Mouse (Mus musculus) spleen, postnatal 36 days (tissue): ENCODE measurements around the gene Abca4.
"Not testable (repeated sequence)": the region's sequence is repeated elsewhere in the genome, so short reads cannot be mapped to it uniquely, and the experiment has no call there.

ENCODE experiments used
- DNase-seq, 2 experiments: peaks; one replicate each; pipeline ENCODE4 v3.0.0; 2022; ENCODE audit warnings: low spot score in 2 of 2, mixed read lengths in 1 of 2

The Abca4 gene

DNA sequence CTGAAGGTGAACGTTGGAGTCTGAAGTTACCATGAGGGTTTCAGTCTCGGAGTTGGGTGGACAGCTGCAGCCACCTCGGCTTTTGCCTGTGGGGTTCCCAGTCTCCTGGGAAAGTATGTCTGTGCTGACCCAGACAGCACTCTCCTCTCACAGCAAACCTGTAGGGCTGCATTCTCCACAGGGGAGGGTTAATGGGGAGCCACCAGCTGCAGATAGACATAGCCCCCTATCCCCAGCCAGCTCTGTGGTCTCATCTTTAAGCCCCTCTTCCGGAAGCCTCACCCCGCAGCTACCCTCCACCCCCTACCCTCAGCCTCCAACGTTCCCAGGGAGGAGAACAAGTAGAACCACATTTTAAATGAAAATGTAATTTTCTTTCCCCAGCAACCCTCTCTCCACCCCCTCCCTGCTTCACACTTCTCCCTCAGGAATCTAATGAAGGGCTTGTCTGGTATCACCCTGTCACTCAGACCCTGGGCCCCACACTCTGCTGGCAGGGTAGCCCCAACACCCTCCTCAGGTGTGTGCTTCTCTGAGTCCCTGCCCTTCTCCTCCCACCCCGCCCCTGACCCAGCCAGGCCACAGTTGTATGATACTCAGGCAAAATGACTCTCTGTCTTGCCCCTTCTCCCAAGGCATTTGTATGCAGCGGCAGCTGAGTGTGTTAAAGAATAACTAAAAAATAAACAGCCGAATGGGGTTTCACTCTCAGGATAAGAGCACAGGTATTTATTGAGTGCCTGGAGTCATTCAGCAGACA, 14.4 kb downstream of the Abca4 start:
- DNase-seq, result no peak

DNA sequence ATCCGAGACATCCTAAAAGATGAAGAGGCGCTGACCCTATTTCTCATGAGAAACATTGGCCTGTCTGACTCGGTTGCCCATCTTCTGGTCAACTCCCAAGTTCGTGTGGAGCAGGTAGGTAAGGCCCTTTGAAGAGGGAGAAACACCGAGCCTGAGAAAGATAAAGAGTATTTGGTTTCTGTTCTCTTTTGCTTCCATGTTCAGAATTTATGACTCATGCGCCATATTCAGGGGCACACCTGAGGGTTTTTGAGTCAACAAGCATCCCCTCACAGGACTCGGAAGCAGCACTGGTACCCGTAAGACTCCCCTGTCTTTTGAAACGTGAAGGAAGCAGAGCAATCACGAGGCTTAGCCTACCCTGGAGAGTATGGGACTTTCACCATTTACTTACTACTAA, 18.3 kb downstream of the Abca4 start:
- no peak for DNase-seq

GRCm38 (mm10) chr3:122064556-122065410, 20.5 kb downstream of the Abca4 start:
- peak in 1 of 2 experiments; percentile 2 for DNase-seq

- no peak for DNase-seq
Observed at GRCm38 (mm10) chr3:122071769-122072168, 27.5 kb downstream of the Abca4 start.

DNA sequence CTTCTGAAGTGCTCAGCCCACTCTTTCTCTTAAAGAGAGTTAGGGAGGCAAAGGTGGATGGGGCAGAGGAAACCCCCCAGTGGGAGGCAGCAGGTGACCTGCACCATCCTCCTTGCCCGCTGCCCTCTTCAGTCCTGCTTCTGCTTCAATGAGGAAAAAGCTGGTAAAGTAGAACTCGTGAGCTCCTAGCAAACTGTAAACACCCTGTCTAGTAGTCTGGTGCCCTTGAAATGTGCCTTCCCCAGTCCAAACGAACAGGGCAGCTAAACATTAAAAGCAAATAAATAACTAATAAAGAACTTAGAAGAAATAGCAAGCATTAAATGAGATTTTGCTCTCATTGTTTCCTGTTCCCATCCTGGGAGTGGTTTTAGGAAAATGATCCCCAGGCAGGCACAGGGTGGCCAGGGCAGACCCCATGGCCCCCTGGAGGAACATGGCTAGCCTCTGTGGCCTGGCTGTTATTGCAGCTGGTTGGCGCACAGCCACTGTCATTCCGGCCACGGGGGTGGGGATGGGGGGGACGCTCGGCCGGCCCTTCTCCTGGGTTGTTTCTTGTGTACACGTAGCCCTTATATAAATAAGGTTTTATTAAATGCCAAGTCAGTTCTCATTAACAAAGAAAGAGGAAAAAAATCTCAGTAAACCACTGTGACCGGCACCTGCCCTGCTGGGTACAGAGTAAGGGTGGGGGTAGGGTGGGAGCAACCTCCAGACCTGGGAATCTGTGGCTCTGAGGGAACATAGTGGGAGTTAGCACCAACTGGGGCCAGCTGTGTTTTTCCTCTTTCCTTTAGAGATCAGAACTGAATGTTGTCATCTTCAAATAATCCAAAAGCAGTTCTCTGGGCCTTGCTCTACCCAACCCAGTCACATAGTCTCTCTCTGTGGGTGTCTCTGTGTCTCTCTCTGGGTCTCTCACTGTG, 28.7 kb downstream of the Abca4 start:
- no peak for DNase-seq

- DNase-seq, result no peak
Observed at GRCm38 (mm10) chr3:122073595-122073994, 29.4 kb downstream of the Abca4 start.

- DNase-seq, result no peak
Observed at GRCm38 (mm10) chr3:122074334-122074733, 30.1 kb downstream of the Abca4 start.

DNA sequence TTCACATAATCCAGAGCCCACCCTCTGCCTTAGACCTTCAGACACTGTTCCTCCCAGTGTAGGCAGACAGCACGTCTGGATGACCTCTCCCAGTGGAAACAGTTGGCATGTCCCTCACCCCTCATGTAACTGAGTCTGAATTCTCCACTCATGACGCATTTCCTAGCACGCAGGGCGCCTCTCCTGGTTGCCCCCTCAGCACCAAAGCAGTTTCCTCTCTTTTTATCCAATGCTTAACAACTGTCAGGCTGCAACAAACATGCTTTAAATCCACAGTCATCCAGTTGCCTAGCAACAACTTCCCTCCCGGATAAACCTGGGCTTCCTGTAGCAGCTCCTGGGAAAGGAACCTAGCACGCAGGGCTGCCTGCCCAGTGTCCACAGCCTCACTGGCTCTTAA, 33.9 kb downstream of the Abca4 start:
- no peak for DNase-seq

GRCm38 (mm10) chr3:122079172-122079571, 34.9 kb downstream of the Abca4 start:
- DNase-seq, result no peak

GRCm38 (mm10) chr3:122081634-122082033, 37.4 kb downstream of the Abca4 start:
- not testable (repeated sequence) for DNase-seq

GRCm38 (mm10) chr3:122082338-122082737, 38.1 kb downstream of the Abca4 start:
- no peak for DNase-seq

- no peak for DNase-seq
Observed at GRCm38 (mm10) chr3:122085157-122085989, 41.1 kb downstream of the Abca4 start.

GRCm38 (mm10) chr3:122088054-122088681, 43.9 kb downstream of the Abca4 start:
- DNase-seq, result no peak

- DNase-seq, result no peak
Observed at GRCm38 (mm10) chr3:122090338-122090737, 46.1 kb downstream of the Abca4 start.

DNA sequence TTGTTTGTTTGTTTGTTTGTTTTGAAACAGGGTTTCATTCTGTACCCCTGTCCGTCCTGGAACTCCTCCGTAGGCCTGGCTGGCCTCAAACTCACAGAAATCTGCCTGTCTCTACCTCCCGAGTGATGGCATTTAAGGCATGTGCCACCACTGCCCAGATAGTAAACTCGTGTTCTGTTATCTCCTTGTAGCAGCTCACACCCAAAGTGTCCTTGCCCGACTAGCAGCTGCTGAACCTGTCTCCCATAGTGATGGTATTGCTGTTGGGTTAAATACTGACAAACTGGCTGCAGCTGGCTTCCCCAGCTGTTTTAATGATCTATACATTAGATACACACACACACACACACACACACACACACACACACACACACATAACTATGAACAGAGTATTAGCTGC, 55.5 kb downstream of the Abca4 start:
- no peak for DNase-seq

DNA sequence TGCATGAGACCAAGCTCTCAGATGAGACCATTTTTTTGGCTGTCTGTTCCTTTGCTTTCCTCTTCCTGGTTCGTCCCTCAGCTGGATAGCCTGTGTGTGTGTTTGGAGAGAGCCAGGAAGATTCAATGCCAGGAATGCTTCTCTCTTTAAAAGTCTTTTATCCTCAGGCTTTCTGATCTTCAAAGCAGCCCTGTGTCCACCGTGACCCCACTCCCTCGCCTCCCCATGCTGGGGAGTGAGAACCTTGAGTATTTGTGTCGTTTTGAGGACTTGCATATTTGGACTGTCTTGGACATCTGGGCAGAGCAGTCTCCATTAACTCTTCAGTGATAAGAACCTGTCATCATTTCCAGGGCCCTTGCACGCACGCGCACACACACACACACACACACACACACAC, 57.8 kb downstream of the Abca4 start:
- no peak for DNase-seq

- peak; percentile 26 to 51 for DNase-seq
Observed at GRCm38 (mm10) chr3:122103864-122104808, 59.9 kb downstream of the Abca4 start.

DNA sequence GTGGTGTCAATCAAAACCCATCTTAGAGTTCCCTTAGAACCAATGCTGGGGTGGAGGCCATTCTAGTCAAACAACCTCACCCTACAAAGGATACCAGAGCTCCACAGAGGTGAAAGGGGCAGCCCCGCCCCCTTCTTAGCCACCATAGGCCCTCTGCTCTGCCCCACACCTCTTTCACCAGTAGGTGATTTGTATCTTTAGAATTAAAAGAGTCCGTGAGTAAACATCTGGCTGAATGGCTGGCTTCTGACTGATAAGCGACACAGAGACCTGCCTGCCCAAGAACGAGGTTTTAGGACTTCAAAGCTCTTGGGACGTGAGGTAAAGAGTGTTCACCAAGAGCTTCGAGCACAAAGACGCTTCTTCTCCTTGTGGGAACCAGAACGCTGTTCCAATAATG, 62.7 kb downstream of the Abca4 start:
- no peak for DNase-seq

DNA sequence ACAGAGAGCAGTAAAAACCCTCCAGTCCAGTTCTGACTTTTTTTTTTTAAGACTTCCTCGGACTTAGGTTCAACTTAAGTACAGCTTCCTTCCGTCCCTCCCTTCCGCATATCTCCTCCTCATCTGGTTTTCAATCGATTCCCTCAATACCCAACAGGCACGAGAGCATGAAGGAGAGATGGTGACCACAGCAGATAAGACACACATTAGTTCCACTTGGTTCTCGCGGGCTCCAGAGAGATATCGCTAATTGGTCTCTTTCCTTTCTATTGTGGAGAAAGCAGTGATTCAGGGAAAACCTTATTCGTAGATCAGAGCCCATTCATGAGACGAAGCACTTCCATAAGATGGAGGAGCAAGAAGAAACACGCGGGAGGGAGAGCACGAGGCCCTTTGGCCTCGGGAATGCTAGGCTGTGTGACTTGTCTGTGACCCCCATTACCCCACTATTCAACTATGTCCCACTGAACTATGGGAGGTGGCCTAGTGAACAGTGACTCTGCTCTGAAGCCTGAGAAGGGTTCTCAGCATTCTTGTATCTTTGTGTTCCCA, 63.5 kb downstream of the Abca4 start:
- DNase-seq, result no peak
